Mouse (Mus musculus): Measurements from ENCODE around the gene Lrrc27.
A peak's percentile ranks its signal among the peaks of the same experiment; 100 is the strongest.

The Lrrc27 gene

DNA sequence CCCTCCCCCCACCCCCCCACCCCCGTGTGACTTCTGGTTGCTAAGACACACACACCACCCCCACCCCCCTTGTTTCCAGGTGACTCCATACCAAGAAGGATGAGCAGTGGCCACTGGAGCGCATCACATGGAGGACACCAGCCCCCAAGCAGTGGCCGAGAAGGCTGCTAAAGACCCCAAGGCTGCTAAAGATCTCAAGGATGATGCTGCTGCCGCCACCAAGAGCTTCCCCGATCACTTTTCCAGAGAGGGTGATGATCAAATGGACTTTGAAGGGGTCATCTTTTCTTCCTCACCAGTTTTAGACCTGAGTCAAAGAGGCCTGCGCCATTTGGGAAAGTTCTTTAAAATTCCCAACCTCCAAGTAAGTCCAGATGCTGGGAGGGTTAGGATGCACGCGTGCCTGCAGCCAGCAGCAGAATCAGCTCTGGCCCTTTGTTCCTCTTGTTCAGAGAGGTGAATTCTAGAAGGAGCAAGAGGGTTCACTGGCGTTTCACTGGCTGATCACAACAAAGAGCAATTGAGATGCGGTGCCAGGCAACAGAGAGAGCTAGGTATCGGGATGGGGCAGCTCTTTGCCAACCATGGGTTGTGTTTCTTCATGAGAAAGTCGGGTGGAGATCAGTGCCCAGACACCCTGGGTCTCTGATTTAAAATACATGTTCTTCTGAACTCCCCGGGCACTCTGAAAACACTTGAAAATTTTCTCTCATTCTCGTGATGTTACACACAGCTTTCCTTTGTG, 2.0 kb downstream of the Lrrc27 start:
- DNase-seq (ENCODE audit: low read depth): no peak

DNA sequence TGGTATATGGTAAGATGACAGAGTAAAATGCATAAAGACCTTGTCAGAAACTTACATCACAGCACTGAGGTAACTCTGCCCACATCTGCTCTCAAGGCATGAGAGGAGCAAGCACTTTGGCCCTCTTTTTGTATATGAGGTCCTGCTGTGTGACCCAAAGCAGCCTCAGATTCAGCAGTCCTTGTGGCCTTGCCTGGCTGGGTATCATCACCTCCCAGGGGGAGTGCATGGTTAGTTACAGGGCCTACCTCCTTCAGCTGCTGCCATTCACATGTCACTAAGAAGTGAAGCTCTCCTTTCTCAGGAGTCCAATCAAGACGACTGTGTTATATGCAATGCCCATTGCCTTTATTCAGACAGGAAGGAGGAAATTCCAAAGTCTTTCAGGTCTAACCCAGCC, 2.7 kb downstream of the Lrrc27 start:
- no peak for DNase-seq (ENCODE audit: low read depth)

DNA sequence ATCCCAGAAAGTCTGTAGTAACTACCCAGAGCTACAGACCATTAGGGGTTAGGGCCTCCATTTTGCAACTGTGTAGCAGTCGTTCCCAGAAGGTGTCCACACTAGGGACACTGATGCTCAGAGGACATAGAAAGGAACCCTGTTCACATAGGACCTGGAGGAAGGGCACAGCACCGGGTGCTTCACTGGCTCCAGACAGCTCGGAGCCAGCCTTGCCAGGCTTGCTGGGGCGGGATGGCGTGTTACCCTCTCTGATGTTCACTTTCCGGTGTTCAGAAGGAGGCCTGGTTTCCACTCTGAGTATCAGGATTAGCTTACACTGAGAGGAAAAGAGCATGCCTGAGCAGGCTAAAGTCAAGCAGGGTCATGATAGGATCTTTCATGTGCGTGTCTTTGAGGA, 3.2 kb downstream of the Lrrc27 start:
- no peak for DNase-seq (ENCODE audit: low read depth)

- DNase-seq (ENCODE audit: low read depth): no peak
These were observed 3.7 kb downstream of the Lrrc27 start for GRCm38 (mm10) chr7:139216464-139216863.

GRCm38 (mm10) chr7:139217046-139217445, 4.3 kb downstream of the Lrrc27 start:
- DNase-seq (ENCODE audit: low read depth): no peak

- no peak for DNase-seq (ENCODE audit: low read depth)
These were observed 6.0 kb downstream of the Lrrc27 start for GRCm38 (mm10) chr7:139218641-139219415.

- DNase-seq (ENCODE audit: low read depth): no peak
These were observed 6.7 kb downstream of the Lrrc27 start for GRCm38 (mm10) chr7:139219486-139219885.

DNA sequence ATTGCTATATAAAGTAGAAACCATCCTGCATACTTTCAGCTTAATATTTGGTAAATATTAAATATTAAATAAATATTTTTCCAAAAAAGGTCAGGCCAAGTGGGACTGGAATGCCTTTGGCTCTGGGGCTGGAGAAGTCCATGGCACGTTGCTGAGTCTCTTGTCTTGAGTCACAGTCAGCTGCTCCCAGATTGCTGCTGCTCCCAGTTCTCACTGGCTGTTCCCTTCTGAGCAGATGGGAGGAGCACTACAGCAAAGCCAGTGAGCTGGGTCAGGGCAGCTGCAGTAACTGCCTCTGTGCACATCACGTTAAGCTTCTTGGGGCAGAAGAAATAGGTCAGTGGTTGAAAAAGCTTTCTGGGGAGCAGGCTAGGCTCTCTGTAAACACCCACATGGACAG, 7.5 kb downstream of the Lrrc27 start:
- DNase-seq (ENCODE audit: low read depth): no peak

DNA sequence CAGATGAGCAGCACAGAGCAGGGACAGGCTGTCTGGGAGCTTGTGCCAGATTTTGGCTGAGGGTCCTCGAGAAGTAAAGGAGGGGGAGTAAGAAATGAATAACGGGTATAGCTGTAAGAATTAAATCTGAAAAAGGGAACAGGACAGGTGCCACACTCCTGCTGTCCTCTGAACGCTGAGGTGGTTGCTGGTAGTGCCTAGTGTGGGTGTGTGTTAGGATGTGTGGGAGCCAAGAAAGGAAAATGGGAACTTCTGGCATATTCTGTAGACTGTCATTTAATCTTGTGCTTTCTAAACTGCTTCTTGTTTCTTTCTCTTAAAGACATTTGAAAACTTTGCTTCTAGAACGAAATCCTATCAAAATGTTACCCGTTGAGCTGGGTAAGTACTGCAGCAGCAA, 8.3 kb downstream of the Lrrc27 start:
- no peak for DNase-seq (ENCODE audit: low read depth)

GRCm38 (mm10) chr7:139221856-139222255, 9.1 kb downstream of the Lrrc27 start:
- no peak for DNase-seq (ENCODE audit: low read depth)

GRCm38 (mm10) chr7:139222341-139222740, 9.6 kb downstream of the Lrrc27 start:
- no peak for DNase-seq (ENCODE audit: low read depth)

GRCm38 (mm10) chr7:139224070-139224469, 11.3 kb downstream of the Lrrc27 start:
- no peak for DNase-seq (ENCODE audit: low read depth)

DNA sequence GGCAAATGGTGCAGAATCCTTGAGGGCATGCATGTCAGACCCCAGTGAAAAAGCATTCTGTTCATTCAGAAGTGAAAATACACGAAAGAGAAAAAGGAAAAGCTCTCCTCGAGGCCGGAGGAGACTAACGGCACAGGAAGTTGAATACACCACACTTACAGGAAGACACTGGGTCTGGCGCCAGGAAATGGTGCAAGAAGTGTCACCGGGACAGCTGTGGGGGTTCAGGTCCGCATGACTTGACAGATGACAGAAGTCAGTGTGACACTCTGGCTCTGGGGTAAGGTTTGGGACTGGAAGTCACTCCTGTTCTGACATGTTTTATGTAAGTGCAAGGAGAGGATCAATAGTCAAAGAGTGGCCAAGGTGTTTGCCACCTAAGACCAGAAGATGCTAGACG, 11.9 kb downstream of the Lrrc27 start:
- no peak for DNase-seq (ENCODE audit: low read depth)

DNA sequence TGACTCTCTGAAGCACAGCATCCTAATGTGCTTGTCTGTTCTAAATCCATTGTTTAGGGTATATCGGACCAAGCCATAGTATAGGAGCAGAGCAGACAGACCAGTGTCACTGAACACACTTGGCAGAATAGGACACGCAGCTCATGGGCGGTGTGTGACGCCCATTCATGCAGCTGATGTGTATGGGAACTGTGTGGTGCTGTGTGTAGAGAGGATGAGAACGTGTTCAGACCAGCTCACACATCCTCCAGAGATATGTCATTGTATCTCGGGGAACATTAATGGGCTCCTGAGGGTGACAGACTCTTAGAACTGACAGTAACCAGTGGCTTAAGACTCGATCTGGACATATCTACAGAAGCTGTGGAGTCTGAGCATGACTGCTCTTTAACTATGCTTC, 13.6 kb downstream of the Lrrc27 start:
- no peak for DNase-seq (ENCODE audit: low read depth)

DNA sequence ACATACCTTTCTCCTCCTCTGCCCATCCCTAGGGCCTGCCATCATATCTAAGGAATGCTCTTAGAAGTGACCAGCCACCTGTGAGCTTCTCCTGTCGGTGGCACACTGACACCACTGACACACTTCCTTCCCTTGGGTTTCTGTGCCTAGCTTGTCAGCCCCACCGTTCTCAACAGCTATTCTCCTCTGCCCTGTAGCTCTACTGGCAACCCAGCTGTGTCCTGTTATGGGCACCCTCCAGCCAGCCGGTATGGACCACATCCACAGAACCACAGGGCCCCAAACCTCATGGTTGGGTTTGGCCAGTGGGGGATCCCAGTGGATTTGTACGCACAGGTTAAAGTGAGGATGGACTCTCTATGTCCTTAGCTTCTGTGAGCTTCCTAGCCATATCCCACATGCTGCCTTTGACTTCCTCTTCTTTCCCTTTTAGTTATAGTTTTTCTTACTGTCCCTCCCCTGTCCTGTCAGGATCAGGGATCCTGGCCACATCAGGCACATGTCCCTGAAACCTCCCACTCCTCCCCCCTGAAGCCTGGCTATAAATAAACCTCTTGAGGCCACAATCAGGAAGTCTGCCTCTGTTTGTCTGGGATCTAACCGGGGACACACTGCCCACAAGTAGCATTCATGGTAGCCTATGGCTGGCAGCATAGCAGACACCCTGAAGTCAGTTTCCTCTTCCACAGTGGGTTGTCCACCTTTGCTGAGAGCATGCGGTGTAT, 15.8 kb downstream of the Lrrc27 start:
- DNase-seq (ENCODE audit: low read depth): no peak

GRCm38 (mm10) chr7:139229837-139230236, 17.0 kb downstream of the Lrrc27 start:
- DNase-seq (ENCODE audit: low read depth): no peak

- no peak for DNase-seq (ENCODE audit: low read depth)
These were observed 17.5 kb downstream of the Lrrc27 start for GRCm38 (mm10) chr7:139230241-139230640.

DNA sequence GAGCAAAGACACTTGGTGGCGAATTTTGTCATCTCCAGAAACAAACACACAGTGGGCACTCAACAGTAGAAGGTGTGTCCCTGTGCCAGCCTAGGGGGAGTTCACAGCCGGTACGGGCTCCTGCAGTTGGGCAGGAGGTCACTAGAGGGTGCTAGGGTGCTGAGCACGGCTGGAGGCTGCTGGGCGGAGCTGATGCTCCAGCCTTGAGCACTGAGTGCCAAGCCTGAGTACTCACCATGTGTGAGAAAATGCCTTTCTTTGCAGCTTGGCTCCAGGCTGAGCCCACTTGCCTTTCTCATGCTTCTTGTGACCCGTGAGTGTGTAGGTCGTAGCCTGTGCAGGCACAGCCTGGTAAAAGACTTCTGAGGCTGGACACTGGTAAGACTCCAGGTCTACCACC, 20.9 kb downstream of the Lrrc27 start:
- peak; percentile 76 for DNase-seq (ENCODE audit: low read depth)

DNA sequence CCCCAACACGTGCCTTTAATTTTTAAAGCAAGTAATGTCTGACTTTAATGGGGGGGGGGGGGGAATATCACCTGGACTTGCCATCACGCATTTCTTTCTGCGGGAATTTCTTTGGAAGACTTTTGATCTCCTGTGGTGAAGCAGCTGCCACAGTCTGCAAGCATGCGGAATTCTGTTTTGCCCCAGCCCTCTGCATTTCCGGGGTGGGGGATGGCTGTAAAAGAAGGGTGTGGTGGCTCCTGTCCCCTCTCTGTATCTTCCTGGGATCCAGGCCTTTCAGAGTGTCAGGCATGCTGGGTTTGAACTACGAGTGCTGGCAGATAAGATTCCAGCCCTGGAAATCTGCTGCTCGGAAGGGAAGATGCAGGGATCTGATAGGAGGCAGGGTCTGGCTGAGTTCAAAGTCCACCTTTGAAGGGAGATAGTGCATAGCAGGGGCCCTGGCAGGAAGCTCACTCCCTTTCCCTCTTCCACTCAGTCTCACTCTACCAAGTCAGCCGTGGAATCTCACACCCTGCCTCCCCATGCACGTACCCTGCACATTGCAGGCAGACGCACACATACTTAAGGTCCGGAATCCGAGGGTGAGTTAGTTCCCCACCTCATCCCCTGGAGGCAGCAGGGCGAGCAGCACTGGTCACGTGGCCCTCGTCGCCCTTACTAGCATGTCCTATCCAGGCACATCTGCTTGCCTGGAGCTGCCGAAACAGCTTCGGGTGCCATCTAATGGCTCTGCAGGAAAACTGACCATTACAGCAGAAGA, 21.8 kb downstream of the Lrrc27 start:
- no peak for DNase-seq (ENCODE audit: low read depth)

GRCm38 (mm10) chr7:139235651-139236358, 23.0 kb downstream of the Lrrc27 start:
- DNase-seq (ENCODE audit: low read depth): no peak

- no peak for DNase-seq (ENCODE audit: low read depth)
These were observed 26.6 kb downstream of the Lrrc27 start for GRCm38 (mm10) chr7:139239432-139239831.

- no peak for DNase-seq (ENCODE audit: low read depth)
These were observed 33.3 kb downstream of the Lrrc27 start for GRCm38 (mm10) chr7:139246086-139246485.
